Mouse (Mus musculus) E14TG2a.4 (cell line): ENCODE measurements around the gene Tmem245.

Experiments used
- H3K27me3 ChIP-seq: 2 replicates; pipeline ENCODE4 v1.6.1; 2014; ENCODE audit warnings: low read length, control low read depth; ENCODE audit not compliant: insufficient read depth
- H3K36me3 ChIP-seq: 2 replicates; pipeline ENCODE4 v1.6.1; 2014; ENCODE audit warnings: low read length, control low read depth; ENCODE audit not compliant: insufficient read depth
- H3K4me1 ChIP-seq: replicated peaks from 2 replicates; pipeline ENCODE4 v1.6.1; 2014; ENCODE audit warnings: low read depth, low read length, control low read depth
- H3K4me3 ChIP-seq: replicated peaks from 2 replicates; pipeline ENCODE4 v1.5.1; 2014; ENCODE audit warnings: mild to moderate bottlenecking, low read length
- H3K9me3 ChIP-seq: 2 replicates; pipeline ENCODE4 v1.6.1; 2014; ENCODE audit warnings: low read length, control low read depth
- CTCF ChIP-seq: conservative IDR thresholded peaks from 2 replicates; pipeline ENCODE4 v1.5.1; 2014; ENCODE audit warnings: low read length
- NANOG ChIP-seq: IDR thresholded peaks from 2 replicates; pipeline ENCODE4 v1.6.1; 2014; ENCODE audit warnings: borderline replicate concordance, low read length, mixed read lengths
- POU5F1 ChIP-seq: IDR thresholded peaks from 2 replicates; pipeline ENCODE4 v1.6.1; 2014; ENCODE audit warnings: low read length, borderline replicate concordance

Tmem245 gene

GRCm38 (mm10) chr4:56865003-56865511 lies 82.2 kb downstream of the Tmem245 start, which contains the start of gene Ctnnal1:
Ctnnal1 (minus strand) TSS chr4:56865188.
- peaks cover 48% of the 10 kb centered on the region for H3K4me1 ChIP-seq

GRCm38 (mm10) chr4:56864417-56865001 lies 82.7 kb downstream of the Tmem245 start:
- Histone ChIP-seq H3K36me3 (peaks cover 31% of the 10 kb centered on the region), H3K4me3 (peak overlapping the region; percentile 96), H3K4me1 (peaks cover 53% of the 10 kb centered on the region), H3K27me3 (peaks cover 3% of the 10 kb centered on the region; the same call in 1 of the 2 replicates), H3K9me3 (no peaks in the 10 kb centered on the region)
- TF ChIP-seq CTCF: no peak
- no peak for TF ChIP-seq NANOG
- no peak for TF ChIP-seq POU5F1

More at GRCm38 (mm10) chr4:56865003-56865511, 82.2 kb downstream of the Tmem245 start, which contains the start of gene Ctnnal1:
- Histone ChIP-seq H3K4me3 (peak within 1 kb of the TSS; percentile 96), H3K9me3 (no peaks in the 10 kb centered on the region), H3K27me3 (peaks cover 3% of the 10 kb centered on the region; the same call in 1 of the 2 replicates), H3K36me3 (peaks cover 31% of the 10 kb centered on the region)
- TF ChIP-seq NANOG: no peak
- TF ChIP-seq CTCF: no peak
- no peak for TF ChIP-seq POU5F1

- Histone ChIP-seq H3K36me3 (peaks cover 26% of the 10 kb centered on the region), H3K27me3 (peaks cover 3% of the 10 kb centered on the region; the same call in 1 of the 2 replicates), H3K4me3 (peak overlapping the region; percentile 96), H3K4me1 (peaks cover 58% of the 10 kb centered on the region), H3K9me3 (no peaks in the 10 kb centered on the region)
- TF ChIP-seq POU5F1 (no peak), CTCF (no peak), NANOG (no peak)
Observed at GRCm38 (mm10) chr4:56864016-56864415, 83.2 kb downstream of the Tmem245 start.

- H3K27me3 ChIP-seq: peaks cover 3% of the 10 kb centered on the region; the same call in 1 of the 2 replicates
- peaks cover 79% of the 10 kb centered on the region for H3K4me1 ChIP-seq
- H3K9me3 ChIP-seq: no peaks in the 10 kb centered on the region
- 0 out of 2 replicates have a peak, but pooled peaks cover 4% of the 10 kb centered on the region for H3K36me3 ChIP-seq
- no peak for TF ChIP-seq CTCF
- no peak for TF ChIP-seq POU5F1
- TF ChIP-seq NANOG: no peak
- no peak overlapping the region for H3K4me3 ChIP-seq
Observed at GRCm38 (mm10) chr4:56861551-56861950, 85.7 kb downstream of the Tmem245 start.

GRCm38 (mm10) chr4:56858733-56859132 lies 88.5 kb downstream of the Tmem245 start:
- H3K4me3 ChIP-seq: peak overlapping the region; percentile 24; the same call in 1 of the 2 replicates
- TF ChIP-seq NANOG (peak; percentile 90), CTCF (no peak)
- H3K36me3 ChIP-seq: no peaks in the 10 kb centered on the region
- no peaks in the 10 kb centered on the region for H3K9me3 ChIP-seq
- H3K27me3 ChIP-seq: peaks cover 3% of the 10 kb centered on the region; the same call in 1 of the 2 replicates
- peaks cover 89% of the 10 kb centered on the region for H3K4me1 ChIP-seq

GRCm38 (mm10) chr4:56856371-56856949 lies 90.8 kb downstream of the Tmem245 start:
- no peaks in the 10 kb centered on the region for H3K27me3 ChIP-seq
- TF ChIP-seq POU5F1 (no peak), NANOG (peak; percentile 37; the same call in 1 of the 2 replicates), CTCF (no peak)
- no peaks in the 10 kb centered on the region for H3K9me3 ChIP-seq
- H3K4me1 ChIP-seq: peaks cover 86% of the 10 kb centered on the region
- H3K4me3 ChIP-seq: peak overlapping the region; percentile 42
- H3K36me3 ChIP-seq: no peaks in the 10 kb centered on the region

GRCm38 (mm10) chr4:56855935-56856334 lies 91.3 kb downstream of the Tmem245 start:
- no peaks in the 10 kb centered on the region for H3K27me3 ChIP-seq
- TF ChIP-seq NANOG: no peak
- TF ChIP-seq POU5F1: no peak
- TF ChIP-seq CTCF: no peak
- no peaks in the 10 kb centered on the region for H3K36me3 ChIP-seq
- peaks cover 89% of the 10 kb centered on the region for H3K4me1 ChIP-seq
- H3K9me3 ChIP-seq: no peaks in the 10 kb centered on the region
- peak overlapping the region; percentile 42 for H3K4me3 ChIP-seq

GRCm38 (mm10) chr4:56850724-56851123 lies 96.5 kb downstream of the Tmem245 start:
- no peaks in the 10 kb centered on the region for H3K27me3 ChIP-seq
- H3K36me3 ChIP-seq: no peaks in the 10 kb centered on the region
- peaks cover 83% of the 10 kb centered on the region for H3K4me1 ChIP-seq
- no peaks in the 10 kb centered on the region for H3K9me3 ChIP-seq
- no peak overlapping the region for H3K4me3 ChIP-seq
- no peak for TF ChIP-seq POU5F1
- TF ChIP-seq NANOG: no peak
- no peak for TF ChIP-seq CTCF

- H3K36me3 ChIP-seq: peaks cover 18% of the 10 kb centered on the region
- no peak overlapping the region for H3K4me3 ChIP-seq
- peaks cover 73% of the 10 kb centered on the region for H3K4me1 ChIP-seq
- no peaks in the 10 kb centered on the region for H3K9me3 ChIP-seq
- TF ChIP-seq POU5F1: no peak
- no peak for TF ChIP-seq CTCF
- no peak for TF ChIP-seq NANOG
- H3K27me3 ChIP-seq: no peaks in the 10 kb centered on the region
Observed at GRCm38 (mm10) chr4:56848044-56848443, 99.2 kb downstream of the Tmem245 start.
